Mouse (Mus musculus) G1E (cell line): ENCODE measurements at regions not wholly inside any gene's neighbourhood (a gene's known extent, or its start where the extent isn't known, plus 50 kb on each side); places are given as distances from the start of the nearest gene placed in this dataset.
"Not testable (repeated sequence)": the region's sequence is repeated elsewhere in the genome, so short reads cannot be mapped to it uniquely, and the experiment has no call there.

ENCODE experiments used
- ATAC-seq: 2 replicates; pipeline ENCODE4 v1.8.0; 2016; ENCODE audit warnings: mild to moderate bottlenecking; ENCODE audit not compliant: insufficient number of reproducible peaks, poor library complexity, low FRiP score, severe bottlenecking; ENCODE audit errors: extremely low read depth
- DNase-seq: peaks from one replicate; pipeline ENCODE4 v3.0.0; 2012; ENCODE audit warnings: low spot score
- H3K27me3 ChIP-seq: 2 replicates; pipeline ENCODE4 v1.6.1; 2012; ENCODE audit warnings: mild to moderate bottlenecking, low read length, inconsistent platforms; ENCODE audit not compliant: insufficient read depth
- H3K36me3 ChIP-seq: replicated peaks from 2 replicates; pipeline ENCODE3; 2012; ENCODE audit warnings: mild to moderate bottlenecking, inconsistent platforms
- H3K4me1 ChIP-seq: 2 replicates; pipeline ENCODE4 v1.6.1; 2012; ENCODE audit warnings: low read depth, low read length, inconsistent platforms, mixed read lengths; ENCODE audit not compliant: insufficient read depth
- H3K4me3 ChIP-seq: 2 replicates; pipeline ENCODE4 v1.5.1; 2012; ENCODE audit warnings: low read depth, mild to moderate bottlenecking, inconsistent platforms, low read length, moderate library complexity, mixed read lengths
- H3K9me3 ChIP-seq: replicated peaks from 2 replicates; pipeline ENCODE4 v1.6.1; 2012; ENCODE audit warnings: inconsistent platforms
- CTCF ChIP-seq: IDR thresholded peaks from 2 replicates; pipeline ENCODE4 v1.5.1; 2012; ENCODE audit warnings: low read depth, low read length, inconsistent platforms, mixed read lengths
- GATA1 ChIP-seq: IDR thresholded peaks from 2 replicates; pipeline ENCODE4 v1.6.1; 2012; ENCODE audit warnings: borderline replicate concordance, low read length, inconsistent platforms, mixed read lengths
- GATA2 ChIP-seq: IDR thresholded peaks from 2 replicates; pipeline ENCODE4 v1.6.1; 2012; ENCODE audit warnings: low read depth, low read length, inconsistent platforms, borderline replicate concordance
- POLR2AphosphoS5 ChIP-seq: IDR thresholded peaks from 2 replicates; pipeline ENCODE4 v1.6.1; 2012; ENCODE audit warnings: low read depth, low read length, inconsistent platforms; ENCODE audit not compliant: insufficient replicate concordance
- TAL1 ChIP-seq: conservative IDR thresholded peaks from 2 replicates; pipeline ENCODE4 v1.6.1; 2012; ENCODE audit warnings: low read depth, low read length, inconsistent platforms, mixed read lengths

DNA sequence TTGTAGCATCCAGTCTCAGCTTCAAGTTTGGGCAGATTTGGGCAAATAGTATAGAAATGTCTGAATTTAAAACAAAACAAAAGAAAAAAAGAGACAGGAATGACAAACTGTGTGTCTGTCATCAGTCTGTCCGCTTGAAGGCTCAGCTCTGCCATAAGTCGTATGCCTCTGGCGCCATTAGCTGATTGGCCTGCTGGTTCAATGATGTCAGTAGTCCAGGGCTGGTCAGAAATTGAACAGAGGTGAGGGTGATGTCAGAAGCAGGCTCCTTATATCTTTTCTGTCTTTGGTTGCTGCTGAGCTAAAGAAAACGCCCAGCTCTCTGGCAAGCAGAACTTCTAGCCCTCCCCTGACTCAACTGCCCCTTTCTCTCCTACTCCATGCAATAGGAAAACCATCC, 253.9 kb upstream of the Tgfbr2 start:
- no peak overlapping the region for H3K4me3 ChIP-seq
- DNase-seq (no peak), ATAC-seq (no peak)
- no peaks in the 10 kb centered on the region for H3K4me1 ChIP-seq
- TF ChIP-seq GATA1, result no peak
- TF ChIP-seq TAL1, result no peak
- no peak for TF ChIP-seq CTCF
- no peak for TF ChIP-seq POLR2AphosphoS5
- peaks cover 50% of the 10 kb centered on the region for H3K9me3 ChIP-seq
- no peaks in the 10 kb centered on the region for H3K27me3 ChIP-seq
- H3K36me3 ChIP-seq, result no peaks in the 10 kb centered on the region

DNA sequence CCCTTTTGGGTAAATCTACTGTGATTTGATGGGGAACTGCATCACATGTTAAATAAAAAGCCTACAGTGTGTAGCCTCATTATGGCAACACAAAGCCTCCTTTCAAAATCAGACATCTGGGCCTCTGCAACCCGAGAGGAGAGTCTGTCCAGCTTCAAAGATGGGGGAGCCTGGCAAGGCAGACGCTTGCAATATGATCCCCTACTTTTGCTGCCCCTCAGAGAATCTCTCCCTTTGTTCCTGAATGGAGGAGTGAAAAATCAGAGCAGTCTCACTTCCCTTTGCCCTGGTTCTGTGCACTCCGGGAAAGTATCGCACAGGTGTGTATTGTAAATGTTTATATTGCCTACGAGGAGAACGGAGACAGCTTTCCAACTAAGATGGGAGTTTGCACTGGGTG, 253.3 kb upstream of the Tgfbr2 start:
- H3K36me3 ChIP-seq, result no peaks in the 10 kb centered on the region
- no peak overlapping the region for H3K4me3 ChIP-seq
- DNase-seq (no peak), ATAC-seq (no peak)
- TF ChIP-seq POLR2AphosphoS5, result no peak
- TF ChIP-seq GATA1, result no peak
- TF ChIP-seq GATA2, result no peak
- no peak for TF ChIP-seq TAL1
- no peak for TF ChIP-seq CTCF
- H3K4me1 ChIP-seq, result no peaks in the 10 kb centered on the region
- no peaks in the 10 kb centered on the region for H3K27me3 ChIP-seq
- H3K9me3 ChIP-seq, result peaks cover 50% of the 10 kb centered on the region

DNA sequence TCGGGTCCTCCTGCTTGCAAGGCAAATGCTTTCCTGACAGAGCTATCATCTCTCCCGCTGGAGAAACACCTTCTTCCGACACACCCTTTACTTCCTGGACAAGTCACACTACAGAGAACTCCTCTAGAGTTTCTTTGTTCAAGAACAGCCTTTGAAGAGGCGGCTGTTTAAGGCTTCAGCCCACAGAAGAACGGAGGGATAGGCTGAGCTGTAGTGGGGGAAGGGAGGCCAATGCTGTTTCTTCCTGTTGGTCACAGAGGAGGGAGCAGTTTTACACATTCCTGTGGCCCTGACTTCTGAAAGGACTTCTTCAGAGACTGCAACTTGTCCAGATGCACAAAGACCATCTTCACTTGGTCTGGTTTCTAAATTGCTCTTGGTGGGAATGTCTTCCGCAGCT, 252.1 kb upstream of the Tgfbr2 start:
- Histone ChIP-seq H3K27me3 (no peaks in the 10 kb centered on the region), H3K4me3 (no peak overlapping the region), H3K9me3 (peaks cover 56% of the 10 kb centered on the region), H3K4me1 (no peaks in the 10 kb centered on the region), H3K36me3 (no peaks in the 10 kb centered on the region)
- TF ChIP-seq GATA1, result no peak
- no peak for TF ChIP-seq GATA2
- no peak for TF ChIP-seq POLR2AphosphoS5
- no peak for TF ChIP-seq TAL1
- no peak for TF ChIP-seq CTCF
- no peak for DNase-seq
- ATAC-seq, result no peak

DNA sequence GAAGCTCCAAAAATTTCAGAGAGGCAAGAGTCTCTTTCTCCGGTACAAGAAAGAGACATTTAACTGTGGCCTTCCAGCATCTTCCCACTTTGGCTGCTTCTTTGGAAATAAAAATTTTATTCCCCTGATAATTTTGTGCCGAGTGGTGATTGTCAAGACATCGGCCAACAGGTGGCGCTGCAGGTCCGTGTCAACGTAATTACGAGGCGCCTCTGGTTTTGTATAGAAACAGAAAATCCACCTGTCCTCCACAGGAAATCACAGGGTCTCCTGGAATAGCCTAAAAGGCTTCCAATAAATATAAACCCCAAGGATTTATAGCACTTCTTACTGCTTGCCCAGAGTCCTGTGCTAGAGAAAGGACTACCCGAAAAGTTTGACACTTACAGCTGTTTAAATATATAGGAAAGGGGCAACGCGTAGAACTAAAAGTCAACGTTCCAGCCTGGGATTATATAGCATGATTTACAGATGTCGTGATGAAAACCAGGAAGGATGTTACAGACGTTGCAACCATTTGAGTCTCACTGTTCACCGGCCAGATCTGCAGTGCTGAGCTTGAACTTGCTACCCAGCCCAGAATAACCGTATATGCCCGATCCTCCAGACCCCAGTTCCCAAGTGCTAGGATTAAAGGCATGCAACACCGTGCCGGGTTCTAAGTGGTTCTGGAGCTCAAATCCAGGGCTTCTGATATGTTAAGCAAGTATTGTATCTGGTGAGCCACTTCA, 251.3 kb upstream of the Tgfbr2 start:
- DNase-seq (no peak), ATAC-seq (no peak)
- H3K4me1 ChIP-seq, result no peaks in the 10 kb centered on the region
- H3K36me3 ChIP-seq, result no peaks in the 10 kb centered on the region
- H3K9me3 ChIP-seq, result peaks cover 51% of the 10 kb centered on the region
- no peaks in the 10 kb centered on the region for H3K27me3 ChIP-seq
- no peak for TF ChIP-seq TAL1
- TF ChIP-seq GATA1, result no peak
- no peak for TF ChIP-seq POLR2AphosphoS5
- no peak for TF ChIP-seq CTCF
- no peak for TF ChIP-seq GATA2
- no peak overlapping the region for H3K4me3 ChIP-seq

DNA sequence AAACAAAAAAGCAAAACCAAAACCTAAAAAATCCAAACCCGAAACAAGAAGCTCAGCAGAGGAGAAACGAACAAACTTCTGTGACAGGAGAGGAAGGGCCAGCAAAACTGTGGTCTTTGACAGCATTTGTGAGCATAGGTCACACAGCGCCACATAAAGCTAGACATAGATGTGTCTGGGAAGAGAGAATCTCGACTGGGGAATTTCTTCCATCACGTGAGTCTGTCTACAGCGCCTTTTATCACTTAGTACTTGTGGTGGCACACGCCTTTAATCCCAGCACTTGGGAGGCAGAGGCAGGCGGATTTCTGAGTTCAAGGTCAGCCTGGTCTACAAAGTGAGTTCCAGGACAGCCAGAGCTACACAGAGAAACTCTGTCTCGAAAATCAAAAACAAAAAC, 250.2 kb upstream of the Tgfbr2 start:
- not testable (repeated sequence) for DNase-seq, H3K4me3 ChIP-seq, H3K36me3 ChIP-seq, H3K27me3 ChIP-seq, ATAC-seq, H3K4me1 ChIP-seq
- H3K9me3 ChIP-seq, result peaks cover 47% of the 10 kb centered on the region

DNA sequence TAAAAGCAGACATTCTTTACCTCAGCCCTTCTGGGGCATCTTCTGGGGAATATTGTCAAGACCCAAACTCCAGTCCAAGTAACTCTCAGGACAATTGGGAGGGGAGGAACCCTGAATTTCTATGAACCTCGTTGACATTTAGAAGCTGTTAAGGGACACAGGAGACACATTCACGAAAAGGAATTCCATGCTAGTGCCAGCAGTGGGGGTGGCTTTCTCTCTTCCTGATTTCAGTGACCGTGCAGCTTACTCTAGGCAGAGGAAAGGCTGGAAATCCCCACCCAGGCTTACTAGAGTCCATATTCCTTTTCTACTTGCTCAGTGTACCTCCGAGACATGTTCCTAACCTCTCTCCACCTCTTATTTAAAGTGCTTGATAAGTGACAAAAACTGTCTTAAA, 239.9 kb upstream of the Tgfbr2 start:
- no peak overlapping the region for H3K4me3 ChIP-seq
- DNase-seq, result no peak
- TF ChIP-seq GATA2, result no peak
- no peak for TF ChIP-seq CTCF
- no peak for TF ChIP-seq TAL1
- no peak for TF ChIP-seq GATA1
- TF ChIP-seq POLR2AphosphoS5, result no peak
- no peaks in the 10 kb centered on the region for H3K27me3 ChIP-seq
- no peaks in the 10 kb centered on the region for H3K36me3 ChIP-seq
- peaks cover 58% of the 10 kb centered on the region for H3K9me3 ChIP-seq
- H3K4me1 ChIP-seq, result no peaks in the 10 kb centered on the region
- no peak for ATAC-seq

DNA sequence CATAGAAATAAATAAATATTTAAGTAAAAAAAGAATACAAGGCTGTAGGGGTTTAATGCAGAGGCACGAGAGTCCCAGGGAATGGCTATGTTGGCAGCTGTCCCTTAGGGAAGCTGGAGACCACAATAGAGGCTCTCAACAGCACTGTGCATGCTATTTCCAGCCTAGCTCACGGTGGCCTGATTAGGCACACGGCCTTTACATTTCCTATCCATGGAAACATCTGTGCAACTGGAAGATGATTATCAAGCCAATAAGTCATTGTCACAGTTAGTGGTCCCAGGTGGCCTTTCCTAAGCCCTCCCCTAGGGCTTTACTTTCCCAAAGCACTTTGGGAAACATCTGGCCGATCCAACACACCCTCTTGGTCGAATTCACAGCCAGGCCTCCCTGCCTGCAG, 235.9 kb upstream of the Tgfbr2 start:
- H3K4me1 ChIP-seq, result no peaks in the 10 kb centered on the region
- no peaks in the 10 kb centered on the region for H3K36me3 ChIP-seq
- H3K27me3 ChIP-seq, result no peaks in the 10 kb centered on the region
- peaks cover 57% of the 10 kb centered on the region for H3K9me3 ChIP-seq
- TF ChIP-seq CTCF (no peak), GATA1 (no peak), GATA2 (no peak), POLR2AphosphoS5 (no peak), TAL1 (no peak)
- ATAC-seq (no peak), DNase-seq (no peak)
- H3K4me3 ChIP-seq, result no peak overlapping the region
